Mouse (Mus musculus): ENCODE data around the gene Pdgfb. TPM values are rescaled to one million over a fixed set of nuclear protein-coding genes. Genes with fewer than 3 reads are reported as not detected.

Pdgfb gene
- polyA plus RNA-seq, 1 experiment from 2014 or later, result 1.6 TPM

DNA sequence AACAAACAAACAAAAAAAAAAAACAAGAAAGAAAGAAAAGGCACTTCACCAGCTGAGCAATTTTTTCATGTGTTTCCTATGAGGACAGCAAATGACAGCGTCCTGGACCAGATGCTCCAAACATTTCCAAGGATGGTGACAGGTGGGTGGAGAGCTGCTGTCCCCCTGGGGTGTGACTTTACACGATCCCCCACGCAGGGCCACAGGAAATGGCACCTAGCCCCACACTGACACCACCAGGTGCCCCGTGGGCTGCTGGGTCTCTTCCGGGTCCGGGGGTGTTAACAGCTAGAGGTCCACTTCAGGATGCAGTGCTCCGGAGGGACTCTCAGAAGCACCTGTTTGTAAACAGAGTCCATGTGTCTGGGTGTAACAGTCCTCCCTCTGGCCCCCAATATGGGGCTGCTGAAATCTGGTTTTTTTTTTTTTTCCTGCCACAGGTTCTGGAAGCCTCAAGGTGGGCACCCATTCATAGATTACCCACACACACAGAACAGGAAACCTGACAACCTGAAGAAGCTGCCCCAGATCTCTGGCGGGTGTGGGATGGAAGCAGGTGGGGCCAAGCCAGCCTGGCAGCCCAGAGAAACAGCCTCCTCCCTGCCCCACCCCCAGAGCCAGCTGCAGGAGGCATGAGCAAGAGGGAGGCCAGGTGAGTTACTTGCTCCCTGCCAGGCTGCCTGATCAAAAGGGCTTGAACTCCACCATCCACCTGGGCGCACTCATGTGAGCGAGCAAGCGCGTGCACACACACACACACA lies 5.2 kb downstream of the Pdgfb start:
- Histone ChIP-seq H3K36me3 (ENCODE audit: control insufficient read depth, insufficient read depth, low read length) (no peaks in the 10 kb centered on the region), H3K27me3 (ENCODE audit: control insufficient read depth, insufficient read depth, low read length) (peaks cover 55% of the 10 kb centered on the region), H3K4me1 (ENCODE audit: control insufficient read depth, insufficient read depth, low read length) (peaks cover 15% of the 10 kb centered on the region), H3K9ac (ENCODE audit: low read length) (no peak overlapping the region), H3K27ac (replicated peaks; ENCODE audit: low read depth, low read length) (no peak overlapping the region), H3K9me3 (ENCODE audit: control insufficient read depth, low read length) (no peaks in the 10 kb centered on the region), H3K4me2 (ENCODE audit: low read depth, severe bottlenecking) (no peak overlapping the region), H3K4me3 (ENCODE audit: low read depth, low read length) (no peak overlapping the region)
- 37% methylated on average over 9 of the region's 12 CpGs for WGBS
- DNase-seq (ENCODE audit: low spot score), result no peak
- no peak for ATAC-seq (ENCODE audit: insufficient number of reproducible peaks, low FRiP score, low TSS enrichment, low read depth)

DNA sequence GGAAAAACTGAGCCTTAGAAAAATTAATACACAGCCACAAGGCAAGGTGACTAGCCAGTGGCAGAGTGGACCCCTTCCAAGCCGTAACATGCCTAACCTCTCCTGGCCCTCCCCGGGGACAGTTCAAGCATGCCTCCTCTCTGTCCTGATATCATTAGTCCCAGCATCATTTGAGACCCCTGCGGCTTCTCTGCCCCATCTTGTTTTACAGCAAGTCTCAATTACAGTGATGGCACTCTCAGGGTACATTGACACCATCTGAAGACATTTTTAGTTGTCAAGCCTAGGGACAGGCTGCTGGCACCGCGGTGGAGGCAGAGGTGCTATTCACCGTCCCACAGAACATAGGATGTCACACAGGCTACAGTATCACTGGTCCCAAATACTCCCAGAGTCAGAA lies 6.3 kb downstream of the Pdgfb start:
- Histone ChIP-seq H3K27me3 (ENCODE audit: control insufficient read depth, insufficient read depth, low read length) (peaks cover 43% of the 10 kb centered on the region), H3K4me1 (ENCODE audit: control insufficient read depth, insufficient read depth, low read length) (peaks cover 6% of the 10 kb centered on the region)
- WGBS, result 84% methylated on average over 6 of the region's 6 CpGs

GRCm38 (mm10) chr15:80006156-80006555 lies 8.6 kb downstream of the Pdgfb start:
- no peak for DNase-seq (ENCODE audit: low spot score)
- no peaks in the 10 kb centered on the region for H3K9me3 ChIP-seq (ENCODE audit: control insufficient read depth, low read length)
- H3K4me3 ChIP-seq (ENCODE audit: low read depth, low read length), result no peak overlapping the region
- no peak overlapping the region for H3K9ac ChIP-seq (ENCODE audit: low read length)
- H3K4me2 ChIP-seq (ENCODE audit: low read depth, severe bottlenecking), result no peak overlapping the region
- no peak overlapping the region for H3K27ac ChIP-seq (replicated peaks; ENCODE audit: low read depth, low read length)
- H3K36me3 ChIP-seq (ENCODE audit: control insufficient read depth, insufficient read depth, low read length), result no peaks in the 10 kb centered on the region
- no peaks in the 10 kb centered on the region for H3K4me1 ChIP-seq (ENCODE audit: control insufficient read depth, insufficient read depth, low read length)
- peaks cover 20% of the 10 kb centered on the region for H3K27me3 ChIP-seq (ENCODE audit: control insufficient read depth, insufficient read depth, low read length)
- WGBS, result 90% methylated on average over 7 of the region's 7 CpGs
- no peak for ATAC-seq (ENCODE audit: insufficient number of reproducible peaks, low FRiP score, low TSS enrichment, low read depth)

More for the DNA sequence above, 6.3 kb downstream of the Pdgfb start:
- H3K27ac ChIP-seq (replicated peaks; ENCODE audit: low read depth, low read length), result no peak overlapping the region
- ATAC-seq (ENCODE audit: insufficient number of reproducible peaks, low FRiP score, low TSS enrichment, low read depth) (no peak), DNase-seq (ENCODE audit: low spot score) (no peak)
- H3K9ac ChIP-seq (ENCODE audit: low read length), result no peak overlapping the region
- H3K4me2 ChIP-seq (ENCODE audit: low read depth, severe bottlenecking), result no peak overlapping the region
- no peak overlapping the region for H3K4me3 ChIP-seq (ENCODE audit: low read depth, low read length)
- no peaks in the 10 kb centered on the region for H3K36me3 ChIP-seq (ENCODE audit: control insufficient read depth, insufficient read depth, low read length)
- no peaks in the 10 kb centered on the region for H3K9me3 ChIP-seq (ENCODE audit: control insufficient read depth, low read length)

DNA sequence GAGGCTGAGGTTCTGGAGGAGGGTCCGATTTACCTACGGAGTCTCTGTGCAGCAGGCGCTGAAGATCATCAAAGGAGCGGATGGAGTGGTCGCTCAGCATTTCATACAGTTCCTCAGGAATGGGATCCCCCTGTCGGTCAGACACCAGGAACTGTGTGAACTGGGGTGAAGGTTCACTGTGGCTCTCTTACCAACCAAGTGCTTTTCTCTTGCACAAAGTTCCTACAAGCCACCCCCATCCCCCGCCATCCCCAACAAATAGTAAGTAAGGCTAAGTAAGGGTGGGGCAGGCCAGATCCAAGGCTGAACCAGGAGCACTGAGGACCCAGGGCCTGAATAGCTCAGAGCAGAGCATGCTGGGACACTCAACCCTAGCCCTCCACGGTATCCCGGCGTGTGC lies 9.3 kb downstream of the Pdgfb start:
- WGBS, result 74% methylated on average over 10 of the region's 10 CpGs
- Histone ChIP-seq H3K27ac (replicated peaks; ENCODE audit: low read depth, low read length) (no peak overlapping the region), H3K36me3 (ENCODE audit: control insufficient read depth, insufficient read depth, low read length) (no peaks in the 10 kb centered on the region), H3K9me3 (ENCODE audit: control insufficient read depth, low read length) (no peaks in the 10 kb centered on the region), H3K4me1 (ENCODE audit: control insufficient read depth, insufficient read depth, low read length) (no peaks in the 10 kb centered on the region), H3K27me3 (ENCODE audit: control insufficient read depth, insufficient read depth, low read length) (peaks cover 13% of the 10 kb centered on the region), H3K4me3 (ENCODE audit: low read depth, low read length) (no peak overlapping the region), H3K4me2 (ENCODE audit: low read depth, severe bottlenecking) (no peak overlapping the region), H3K9ac (ENCODE audit: low read length) (no peak overlapping the region; the same call in 1 of the 2 replicates)
- ATAC-seq (ENCODE audit: insufficient number of reproducible peaks, low FRiP score, low TSS enrichment, low read depth) (no peak), DNase-seq (ENCODE audit: low spot score) (no peak)

- Histone ChIP-seq H3K4me3 (ENCODE audit: low read depth, low read length) (no peak overlapping the region), H3K4me2 (ENCODE audit: low read depth, severe bottlenecking) (no peak overlapping the region), H3K27ac (replicated peaks; ENCODE audit: low read depth, low read length) (no peak overlapping the region), H3K9me3 (ENCODE audit: control insufficient read depth, low read length) (no peaks in the 10 kb centered on the region), H3K27me3 (ENCODE audit: control insufficient read depth, insufficient read depth, low read length) (peaks cover 9% of the 10 kb centered on the region; the same call in 1 of the 2 replicates), H3K4me1 (ENCODE audit: control insufficient read depth, insufficient read depth, low read length) (no peaks in the 10 kb centered on the region), H3K9ac (ENCODE audit: low read length) (no peak overlapping the region), H3K36me3 (ENCODE audit: control insufficient read depth, insufficient read depth, low read length) (no peaks in the 10 kb centered on the region)
- ATAC-seq (ENCODE audit: insufficient number of reproducible peaks, low FRiP score, low TSS enrichment, low read depth), result no peak
- DNase-seq (ENCODE audit: low spot score), result no peak
- 68% methylated on average over 14 of the region's 14 CpGs for WGBS
Observed at GRCm38 (mm10) chr15:80004644-80005340, 10.0 kb downstream of the Pdgfb start.

DNA sequence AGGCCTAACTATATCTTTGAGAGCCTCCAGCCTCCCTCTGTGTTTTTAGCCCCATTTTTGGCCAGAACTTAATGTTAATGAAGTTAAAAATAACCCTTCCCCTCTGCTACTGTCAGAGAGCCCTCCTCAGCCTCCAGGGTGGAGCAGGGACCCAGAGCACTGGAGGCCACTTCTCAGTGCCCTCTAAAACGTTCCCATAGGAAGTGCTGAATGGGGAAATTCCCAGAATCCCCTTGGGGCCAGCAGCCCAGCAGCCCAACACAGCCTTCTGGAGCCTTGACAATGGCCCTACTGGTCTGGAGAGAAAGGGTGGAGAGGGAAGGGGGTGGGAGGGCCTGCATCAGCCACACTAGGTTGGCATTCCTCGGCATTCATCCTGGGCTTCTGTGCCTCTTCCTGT lies 11.2 kb downstream of the Pdgfb start:
- Histone ChIP-seq H3K4me1 (ENCODE audit: control insufficient read depth, insufficient read depth, low read length) (no peaks in the 10 kb centered on the region), H3K4me3 (ENCODE audit: low read depth, low read length) (no peak overlapping the region), H3K36me3 (ENCODE audit: control insufficient read depth, insufficient read depth, low read length) (no peaks in the 10 kb centered on the region), H3K27me3 (ENCODE audit: control insufficient read depth, insufficient read depth, low read length) (no peaks in the 10 kb centered on the region), H3K4me2 (ENCODE audit: low read depth, severe bottlenecking) (no peak overlapping the region), H3K27ac (replicated peaks; ENCODE audit: low read depth, low read length) (no peak overlapping the region), H3K9me3 (ENCODE audit: control insufficient read depth, low read length) (no peaks in the 10 kb centered on the region), H3K9ac (ENCODE audit: low read length) (no peak overlapping the region)
- 58% methylated on average over 2 of the region's 2 CpGs for WGBS
- DNase-seq (ENCODE audit: low spot score), result no peak
- no peak for ATAC-seq (ENCODE audit: insufficient number of reproducible peaks, low FRiP score, low TSS enrichment, low read depth)

DNA sequence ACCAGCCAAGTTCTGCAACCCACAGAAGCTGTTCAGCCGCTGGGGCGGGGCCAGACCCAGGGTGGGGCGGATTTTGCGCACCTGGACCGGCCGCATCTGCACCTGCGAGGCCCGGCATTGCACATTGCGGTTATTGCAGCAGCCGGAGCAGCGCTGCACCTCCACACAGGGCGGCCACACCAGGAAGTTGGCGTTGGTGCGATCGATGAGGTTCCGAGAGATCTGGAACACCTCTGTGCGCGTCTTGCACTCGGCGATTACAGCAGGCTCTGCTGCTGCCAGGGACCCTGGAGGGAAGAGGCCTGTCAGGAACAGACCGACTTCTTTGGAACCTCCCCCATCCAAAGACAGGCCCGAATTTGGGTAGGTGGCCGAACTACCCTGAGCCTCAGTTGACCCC lies 13.2 kb downstream of the Pdgfb start:
- no peaks in the 10 kb centered on the region for H3K4me1 ChIP-seq (ENCODE audit: control insufficient read depth, insufficient read depth, low read length)
- H3K4me3 ChIP-seq (ENCODE audit: low read depth, low read length), result no peak overlapping the region
- DNase-seq (ENCODE audit: low spot score), result no peak
- H3K27me3 ChIP-seq (ENCODE audit: control insufficient read depth, insufficient read depth, low read length), result no peaks in the 10 kb centered on the region
- no peak overlapping the region for H3K4me2 ChIP-seq (ENCODE audit: low read depth, severe bottlenecking)
- 91% methylated on average over 23 of the region's 23 CpGs for WGBS
- no peak for ATAC-seq (ENCODE audit: insufficient number of reproducible peaks, low FRiP score, low TSS enrichment, low read depth)
- H3K27ac ChIP-seq (replicated peaks; ENCODE audit: low read depth, low read length), result no peak overlapping the region
- H3K9ac ChIP-seq (ENCODE audit: low read length), result no peak overlapping the region
- H3K9me3 ChIP-seq (ENCODE audit: control insufficient read depth, low read length), result no peaks in the 10 kb centered on the region
- H3K36me3 ChIP-seq (ENCODE audit: control insufficient read depth, insufficient read depth, low read length), result no peaks in the 10 kb centered on the region

- H3K4me2 ChIP-seq (ENCODE audit: low read depth, severe bottlenecking), result no peak overlapping the region
- no peaks in the 10 kb centered on the region for H3K36me3 ChIP-seq (ENCODE audit: control insufficient read depth, insufficient read depth, low read length)
- H3K27me3 ChIP-seq (ENCODE audit: control insufficient read depth, insufficient read depth, low read length), result no peaks in the 10 kb centered on the region
- H3K4me1 ChIP-seq (ENCODE audit: control insufficient read depth, insufficient read depth, low read length), result no peaks in the 10 kb centered on the region
- DNase-seq (ENCODE audit: low spot score) (no peak), ATAC-seq (ENCODE audit: insufficient number of reproducible peaks, low FRiP score, low TSS enrichment, low read depth) (no peak)
- no peak overlapping the region for H3K4me3 ChIP-seq (ENCODE audit: low read depth, low read length)
- no peaks in the 10 kb centered on the region for H3K9me3 ChIP-seq (ENCODE audit: control insufficient read depth, low read length)
- no peak overlapping the region for H3K27ac ChIP-seq (replicated peaks; ENCODE audit: low read depth, low read length)
- 65% methylated on average over 8 of the region's 8 CpGs for WGBS
- H3K9ac ChIP-seq (ENCODE audit: low read length), result no peak overlapping the region
Observed at GRCm38 (mm10) chr15:80000694-80001093, 14.1 kb downstream of the Pdgfb start.
